Mouse (Mus musculus) small intestine, adult 10 weeks (tissue): ENCODE measurements around the gene Sco2. TPM values are rescaled to one million over a fixed set of nuclear protein-coding genes. Genes with fewer than 3 reads are reported as not detected.

Experiments
- polyA plus RNA-seq: library from polyadenylated mRNA; stranded (reverse); fragments of 350-450 nt; fragmentation: Illumina TruSeq; extraction: RNeasy Lipid Tissue Mini Kit (QIAGEN cat#74804); gene quantifications from one replicate; pipeline ENCODE4 v1.2.3, GENCODE M21; 2014; ENCODE audit warnings: low replicate concordance

Gene Sco2
- 0.37 TPM for polyA plus RNA-seq

DNA sequence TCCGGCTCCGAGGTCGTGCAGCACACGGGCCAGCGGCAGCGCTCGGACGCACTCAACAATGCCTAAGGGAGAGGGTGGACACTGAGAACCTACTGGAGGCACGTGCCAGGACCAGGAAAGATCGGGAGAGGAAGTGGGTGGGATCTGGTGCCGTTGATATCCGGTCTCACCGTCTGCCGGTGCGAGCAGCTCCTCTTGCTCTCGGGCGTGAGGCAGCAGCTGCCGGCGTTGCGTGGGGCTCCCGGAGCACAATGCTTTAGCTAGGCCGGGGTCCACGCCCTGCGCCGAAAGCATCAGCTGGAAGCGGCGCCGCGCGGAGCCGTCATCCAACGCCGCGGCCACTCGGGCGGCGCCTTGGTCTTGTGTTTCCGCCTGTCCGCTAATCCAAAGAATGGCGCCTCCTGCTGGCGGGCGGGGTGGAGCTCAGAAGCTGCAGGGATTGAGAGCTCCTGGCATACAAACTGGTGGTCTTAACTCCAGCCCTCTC lies at the start of gene Sco2:
Gene Sco2 (minus strand): TSS at position 85 of the 487 bp plus-strand sequence.

DNA sequence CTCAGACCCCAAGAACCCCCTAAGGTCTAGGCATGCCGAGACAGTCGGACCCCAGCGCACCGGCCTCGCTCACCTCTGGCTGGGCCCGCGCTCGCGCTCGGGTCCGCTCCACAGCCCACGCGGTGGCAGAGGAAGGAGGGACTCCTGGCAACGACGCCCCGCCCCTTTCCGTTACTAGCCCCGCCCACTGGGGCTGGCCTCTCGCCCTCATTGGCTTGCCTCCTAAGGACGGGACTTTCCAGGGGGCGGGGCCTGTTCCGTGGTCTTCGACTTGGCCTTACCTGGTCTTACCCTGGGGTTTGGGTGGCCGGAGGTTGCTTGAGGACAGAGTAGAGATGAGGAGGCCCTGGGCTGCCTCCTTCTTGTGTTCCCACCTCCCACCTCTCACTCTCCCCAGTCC lies 36.5 kb upstream of the Sco2 start, which contains the start of gene Syce3:
Gene Syce3 (minus strand): TSS at position 386 of the 400 bp plus-strand sequence.

DNA sequence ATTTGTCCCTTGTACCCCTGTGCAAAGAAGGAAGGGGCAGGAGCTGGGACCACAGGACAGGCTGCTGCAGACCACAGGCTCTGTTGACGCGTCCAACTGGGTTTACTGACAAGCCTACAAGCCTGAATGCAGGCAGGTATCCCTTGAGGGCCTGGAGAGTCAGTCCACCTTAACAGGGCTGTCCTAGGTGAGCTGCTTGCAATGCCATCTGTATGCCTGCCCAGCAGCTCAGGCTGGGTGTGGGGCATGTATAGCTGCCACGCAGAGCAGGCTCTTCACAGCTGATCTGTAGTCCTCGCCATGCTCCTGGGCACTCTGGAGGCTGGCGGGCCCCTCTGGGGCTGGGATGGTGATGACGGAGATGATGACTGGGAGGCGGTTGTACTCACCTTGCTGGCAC lies 11.0 kb upstream of the Sco2 start, which contains the start of gene Klhdc7b:
Gene Klhdc7b (plus strand): TSS at position 301 of the 400 bp plus-strand sequence.

DNA sequence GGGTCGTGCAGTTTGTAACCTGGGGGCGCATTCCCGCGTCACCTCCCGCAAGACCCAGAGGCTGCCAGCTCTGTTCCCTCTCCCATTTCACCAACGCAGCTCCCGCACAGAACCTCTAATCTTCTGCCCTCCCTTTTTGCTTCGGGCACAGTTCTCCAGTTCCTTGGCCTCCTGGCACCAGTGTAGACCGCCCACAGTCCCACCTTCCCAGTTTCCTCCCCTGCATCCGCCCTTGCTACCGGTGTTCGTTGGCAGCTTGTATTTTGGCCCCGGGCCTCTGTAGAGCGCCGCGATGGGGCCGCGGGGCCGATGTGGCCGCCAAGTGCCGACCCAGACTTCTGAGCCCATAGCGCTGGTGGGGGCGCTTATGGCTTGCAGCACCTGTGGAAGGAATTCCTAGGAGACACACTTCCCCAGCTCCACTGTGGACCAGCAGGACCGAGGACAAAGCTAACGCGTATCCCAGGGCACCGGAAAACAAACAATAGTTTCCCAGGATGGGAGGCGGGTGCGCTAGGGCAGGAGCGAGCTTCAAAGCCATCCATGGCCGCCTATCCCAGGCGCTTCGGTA lies 5.3 kb upstream of the Sco2 start, which contains the start of gene Odf3b:
Gene Odf3b (minus strand): TSS at position 452 of the 571 bp plus-strand sequence.

DNA sequence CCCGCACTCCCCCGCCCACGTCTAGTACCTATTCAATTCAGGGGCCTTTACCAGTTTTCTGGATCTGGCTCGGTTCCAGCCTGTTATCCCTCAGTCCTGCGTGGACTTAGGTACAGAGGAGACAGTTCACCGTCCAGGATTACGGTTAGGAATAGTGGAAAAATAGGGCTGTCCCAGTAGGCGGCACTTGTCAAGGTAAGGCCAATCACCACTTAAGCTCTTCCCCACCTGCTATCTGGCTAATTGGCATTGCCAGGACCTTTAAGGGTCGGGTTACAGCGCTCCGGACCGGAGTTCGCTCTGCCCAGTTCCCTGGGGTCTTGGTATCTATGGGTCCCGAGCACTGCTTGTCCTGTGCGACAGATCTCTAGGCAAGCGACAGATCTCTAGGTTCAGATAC lies 3.3 kb upstream of the Sco2 start, which contains the start of gene Tymp:
Gene Tymp (minus strand): TSS at position 83 of the 400 bp plus-strand sequence.

DNA sequence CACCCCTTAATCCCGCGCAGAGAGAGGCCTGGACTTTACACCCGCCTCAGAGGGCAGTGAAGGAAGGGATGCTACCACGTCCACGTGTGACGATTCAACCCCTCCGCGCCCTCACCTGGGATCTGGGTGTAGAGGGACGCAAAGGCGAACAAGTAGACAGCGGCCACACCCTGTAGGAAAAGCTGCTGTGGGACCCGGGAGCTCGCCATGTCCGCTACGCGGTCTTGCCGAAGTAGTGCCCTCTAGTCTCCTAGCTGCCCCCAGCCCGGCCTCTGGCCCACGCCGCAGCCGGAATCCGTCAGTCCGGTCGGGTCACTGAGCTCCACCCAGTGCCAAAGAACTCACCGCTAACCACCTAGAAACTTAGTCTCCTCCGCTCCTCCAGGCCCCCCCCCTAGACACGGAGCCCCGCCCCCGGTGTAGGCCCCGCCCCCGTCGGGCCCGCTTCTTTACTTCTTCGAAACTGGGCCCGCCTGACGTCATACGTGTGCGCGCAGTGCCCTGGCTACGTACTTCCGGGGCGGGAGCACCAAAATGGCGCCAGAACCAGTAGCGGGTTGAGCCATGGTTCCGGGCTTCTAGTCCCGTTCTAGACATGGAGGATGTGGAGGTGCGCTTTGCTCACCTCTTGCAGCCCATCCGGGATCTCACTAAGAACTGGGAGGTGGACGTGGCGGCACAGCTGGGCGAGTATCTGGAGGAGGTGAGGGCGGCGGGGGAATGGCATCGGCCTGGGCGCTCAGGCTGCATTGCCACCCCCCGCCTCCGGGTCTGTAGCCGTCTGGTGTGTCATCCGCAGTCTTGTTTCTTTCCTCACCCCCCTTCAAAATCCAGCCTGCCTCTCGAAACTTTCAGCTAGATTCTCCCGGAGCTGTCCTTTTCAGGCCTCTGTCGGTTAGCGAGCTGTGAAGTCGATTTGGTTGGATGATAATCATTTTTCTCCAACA lies 18.1 kb downstream of the Sco2 start, which contains the start of the genes Lmf2 and Ncaph2:
Gene Lmf2 (minus strand): TSS at position 419 of the 947 bp plus-strand sequence.
Gene Ncaph2 (plus strand): TSS at position 479 of the 947 bp plus-strand sequence.

DNA sequence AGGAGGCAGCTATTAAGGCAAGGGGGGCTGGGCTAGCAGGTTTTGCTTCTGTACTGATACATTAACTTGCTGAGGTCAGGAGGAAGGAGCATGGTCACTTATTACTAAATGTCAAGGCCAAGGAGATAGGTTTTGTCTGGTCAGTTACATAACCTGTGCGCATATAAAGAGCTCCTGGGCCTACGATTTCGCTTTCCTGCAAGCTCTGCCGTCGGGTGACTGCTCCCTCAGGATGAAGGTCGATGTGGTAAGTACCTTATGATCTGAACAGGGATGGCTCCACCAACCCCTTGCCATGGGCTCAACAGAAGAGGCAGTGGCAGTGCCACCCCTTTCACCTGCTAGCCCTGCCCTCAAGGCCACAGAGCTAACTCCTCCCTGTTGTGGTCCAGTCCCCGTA lies 39.4 kb downstream of the Sco2 start, which contains the start of gene Miox:
Gene Miox (plus strand): TSS at position 128 of the 400 bp plus-strand sequence.

DNA sequence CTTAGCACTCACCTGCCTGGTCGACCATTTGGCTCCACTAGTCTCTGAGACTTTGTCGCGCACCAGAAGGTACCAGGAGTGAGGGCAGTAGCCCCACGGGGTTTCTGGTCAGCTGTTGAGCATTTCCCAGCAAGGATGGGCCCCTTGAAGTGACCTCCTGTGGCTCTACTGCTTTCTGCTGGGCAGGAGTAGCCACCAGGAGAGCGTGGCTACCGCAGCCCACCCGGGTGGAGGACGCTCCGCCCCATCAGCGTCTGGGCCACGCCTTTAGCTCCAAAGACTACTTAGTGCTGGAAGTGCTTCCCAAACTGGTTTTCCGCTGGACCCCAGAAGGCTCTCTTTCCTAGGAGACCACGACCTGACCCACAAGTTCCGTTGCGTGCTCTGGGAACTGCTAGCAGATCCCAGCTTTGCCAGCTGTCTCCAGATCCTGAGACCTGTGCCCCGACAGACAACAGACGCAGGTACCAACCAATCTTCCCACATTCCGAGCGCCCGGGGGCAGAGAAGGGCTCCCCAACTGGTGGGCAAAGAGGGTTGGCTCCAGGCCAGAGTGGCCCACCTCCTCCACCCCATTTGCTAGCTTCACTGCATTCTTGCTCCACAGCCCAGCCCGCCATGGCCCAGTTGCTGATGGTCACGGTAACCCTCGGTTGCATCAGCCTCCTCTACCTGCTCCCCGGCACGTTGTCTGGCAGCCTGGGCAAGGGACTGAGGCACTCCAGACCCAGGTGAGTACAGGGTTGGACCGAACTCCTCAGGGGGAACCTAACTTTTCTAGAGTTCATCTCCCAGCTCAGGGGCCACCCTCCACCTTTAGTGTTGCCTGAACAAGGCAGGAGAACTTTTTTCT lies 50.8 kb downstream of the Sco2 start, which contains the start of gene Adm2:
Gene Adm2 (plus strand): TSS at position 51 of the 853 bp plus-strand sequence.

Other genes with a start within 250 kb of the Sco2 start
- gene Hdac10, start 245.1 kb downstream of the Sco2 start, polyA plus RNA-seq, result not detected
- gene Mapk12, start 233.1 kb downstream of the Sco2 start, polyA plus RNA-seq, result 0.33 TPM
- gene Mapk11, start 224.2 kb downstream of the Sco2 start, polyA plus RNA-seq, result 0.15 TPM
- 3.4 TPM for gene Plxnb2, start 193.1 kb downstream of the Sco2 start, polyA plus RNA-seq
- 0.11 TPM for gene Dennd6b, start 177.3 kb downstream of the Sco2 start, polyA plus RNA-seq
- 6.9 TPM for gene Ppp6r2, start 162.3 kb downstream of the Sco2 start, polyA plus RNA-seq
- gene Sbf1, start 58.5 kb downstream of the Sco2 start, polyA plus RNA-seq, result 1.7 TPM
- not detected for gene Adm2, start 51.1 kb downstream of the Sco2 start, polyA plus RNA-seq
- not detected for gene Miox, start 39.4 kb downstream of the Sco2 start, polyA plus RNA-seq
- gene Lmf2, start 18.2 kb downstream of the Sco2 start, polyA plus RNA-seq, result not detected
- gene Ncaph2, start 18.1 kb downstream of the Sco2 start, polyA plus RNA-seq, result 4.1 TPM
- gene Tymp, start 3.2 kb upstream of the Sco2 start, polyA plus RNA-seq, result not detected
- gene Odf3b, start 5.4 kb upstream of the Sco2 start, polyA plus RNA-seq, result not detected
- gene Klhdc7b, start 11.1 kb upstream of the Sco2 start, polyA plus RNA-seq, result not detected
- gene Syce3, start 36.7 kb upstream of the Sco2 start, polyA plus RNA-seq, result not detected
- gene Cpt1b, start 52.0 kb upstream of the Sco2 start, polyA plus RNA-seq, result 0.52 TPM
- gene C730034F03Rik, start 55.7 kb upstream of the Sco2 start, polyA plus RNA-seq, result 3.6 TPM
- gene Gm44502, start 55.9 kb upstream of the Sco2 start, polyA plus RNA-seq, result not detected
- gene Chkb, start 56.1 kb upstream of the Sco2 start, polyA plus RNA-seq, result 125 TPM
- 0.30 TPM for gene Mapk8ip2, start 80.1 kb upstream of the Sco2 start, polyA plus RNA-seq
- 2.8 TPM for gene Arsa, start 103.6 kb upstream of the Sco2 start, polyA plus RNA-seq
- 0.71 TPM for gene Shank3, start 125.8 kb upstream of the Sco2 start, polyA plus RNA-seq
- not detected for gene Acr, start 194.5 kb upstream of the Sco2 start, polyA plus RNA-seq
- 1.2 TPM for gene Rabl2, start 218.1 kb upstream of the Sco2 start, polyA plus RNA-seq